Mouse (Mus musculus) neural tube, embryonic 11.5 days (tissue): ENCODE measurements around the gene Rnf44. TPM values are rescaled to one million over a fixed set of nuclear protein-coding genes. Genes with fewer than 3 reads are reported as not detected.

ENCODE experiments used
- ATAC-seq: fragments of 200-750 bp; cut with Nextera tagmentation; 2 replicates; pipeline ENCODE4 v1.8.0; 2017; ENCODE audit warnings: moderate number of reproducible peaks, mild to moderate bottlenecking, moderate TSS enrichment, moderate library complexity; ENCODE audit not compliant: insufficient read depth, low FRiP score, low TSS enrichment
- DNase-seq: peaks from one replicate; pipeline ENCODE4 v3.0.0-alpha.2; 2015; ENCODE audit warnings: low spot score
- H3K27ac ChIP-seq: fragments of 300-500 bp; sonication (generic); 2 replicates; pipeline ENCODE4 v1.5.1; 2014; ENCODE audit warnings: low read depth, mild to moderate bottlenecking, low read length
- H3K27me3 ChIP-seq: fragments of 300-500 bp; sonication (generic); 2 replicates; pipeline ENCODE4 v1.6.1; 2014; ENCODE audit warnings: mild to moderate bottlenecking, low read length, mixed read lengths; ENCODE audit not compliant: control insufficient read depth, insufficient read depth
- H3K36me3 ChIP-seq: fragments of 300-500 bp; sonication (generic); 2 replicates; pipeline ENCODE4 v1.6.1; 2014; ENCODE audit warnings: mild to moderate bottlenecking, low read length, moderate library complexity, mixed read lengths; ENCODE audit not compliant: control insufficient read depth, insufficient read depth
- H3K4me1 ChIP-seq: fragments of 300-500 bp; sonication (generic); 2 replicates; pipeline ENCODE4 v1.6.1; 2014; ENCODE audit warnings: low read length, mixed read lengths; ENCODE audit not compliant: control insufficient read depth, insufficient read depth
- H3K4me2 ChIP-seq: fragments of 300-500 bp; sonication (generic); 2 replicates; pipeline ENCODE4 v1.6.1; 2014; ENCODE audit warnings: low read depth, mild to moderate bottlenecking, moderate library complexity
- H3K4me3 ChIP-seq: fragments of 300-500 bp; sonication (generic); 2 replicates; pipeline ENCODE4 v1.5.1; 2014; ENCODE audit warnings: low read depth, low read length
- H3K9ac ChIP-seq: fragments of 300-500 bp; sonication (generic); 2 replicates; pipeline ENCODE4 v1.6.1; 2014; ENCODE audit warnings: mild to moderate bottlenecking, low read length
- H3K9me3 ChIP-seq: fragments of 300-500 bp; sonication (generic); 2 replicates; pipeline ENCODE4 v1.6.1; 2016; ENCODE audit warnings: low read length; ENCODE audit not compliant: control insufficient read depth
- WGBS: fragments of 180-500 bp; shearing (Covaris S2); extraction: QIAGEN DNeasy Blood & Tissue Kit; methylation state at CpG from one replicate; pipeline ENCODE4 v1.1.7; 2014; 5-methylcytosine and 5-hydroxymethylcytosine counted together
- polyA plus RNA-seq: library from polyadenylated mRNA; unstranded; fragments of >200 nt; fragmentation: Nextera tagmentation; extraction: Ambion mirVana; gene quantifications from 2 replicates; pipeline ENCODE4 v1.2.1, GENCODE M21; 2014

Rnf44 gene
- polyA plus RNA-seq, 1 experiment from 2014 or later = 130 TPM

- peaks cover 20% of the 10 kb centered on the region for H3K36me3 ChIP-seq
These were observed 32.8 kb downstream of the Rnf44 start for GRCm38 (mm10) chr13:54660877-54661276.

GRCm38 (mm10) chr13:54650461-54650860 lies 43.2 kb downstream of the Rnf44 start:
- Histone ChIP-seq H3K4me1 (no peaks in the 10 kb centered on the region), H3K4me3 (no peak overlapping the region), H3K27me3 (no peaks in the 10 kb centered on the region), H3K4me2 (no peak overlapping the region), H3K36me3 (peaks cover 46% of the 10 kb centered on the region), H3K27ac (no peak overlapping the region), H3K9me3 (no peaks in the 10 kb centered on the region), H3K9ac (no peak overlapping the region)
- no peak for DNase-seq
- ATAC-seq = no peak
- WGBS = 95% methylated on average over 3 of the region's 3 CpGs

More at GRCm38 (mm10) chr13:54660877-54661276, 32.8 kb downstream of the Rnf44 start:
- no peak for ATAC-seq
- no peaks in the 10 kb centered on the region for H3K4me1 ChIP-seq
- H3K9me3 ChIP-seq = no peaks in the 10 kb centered on the region
- H3K4me3 ChIP-seq = no peak overlapping the region
- H3K27ac ChIP-seq = no peak overlapping the region
- no peak overlapping the region for H3K9ac ChIP-seq
- WGBS = 57% methylated on average over 5 of the region's 5 CpGs
- no peak for DNase-seq
- H3K27me3 ChIP-seq = no peaks in the 10 kb centered on the region
- no peak overlapping the region for H3K4me2 ChIP-seq

- Histone ChIP-seq H3K36me3 (peaks cover 3% of the 10 kb centered on the region), H3K4me3 (no peak overlapping the region), H3K27ac (no peak overlapping the region), H3K4me1 (no peaks in the 10 kb centered on the region), H3K9ac (no peak overlapping the region), H3K4me2 (no peak overlapping the region), H3K9me3 (no peaks in the 10 kb centered on the region), H3K27me3 (no peaks in the 10 kb centered on the region)
- DNase-seq = no peak
- no peak for ATAC-seq
- WGBS = 95% methylated on average over 3 of the region's 3 CpGs
These were observed 58.7 kb downstream of the Rnf44 start for GRCm38 (mm10) chr13:54635011-54635410.

GRCm38 (mm10) chr13:54632731-54633277 lies 60.9 kb downstream of the Rnf44 start:
- H3K4me2 ChIP-seq = no peak overlapping the region
- no peaks in the 10 kb centered on the region for H3K36me3 ChIP-seq
- no peak overlapping the region for H3K4me3 ChIP-seq
- ATAC-seq (no peak), DNase-seq (no peak)
- no peak overlapping the region for H3K9ac ChIP-seq
- no peaks in the 10 kb centered on the region for H3K4me1 ChIP-seq
- no peak overlapping the region for H3K27ac ChIP-seq
- no peaks in the 10 kb centered on the region for H3K27me3 ChIP-seq
- WGBS = 76% methylated on average over 3 of the region's 3 CpGs
- no peaks in the 10 kb centered on the region for H3K9me3 ChIP-seq

Other genes with a start within 250 kb of the Rnf44 start
- gene Thoc3, start 225.1 kb downstream of the Rnf44 start, polyA plus RNA-seq = 153 and 154 TPM in 2 replicates
- 19.5 and 26.6 TPM in 2 replicates for gene Simc1, start 190.1 kb downstream of the Rnf44 start, polyA plus RNA-seq
- 254 and 284 TPM in 2 replicates for gene 4833439L19Rik, start 128.5 kb downstream of the Rnf44 start, polyA plus RNA-seq
- gene Arl10, start 118.9 kb downstream of the Rnf44 start, polyA plus RNA-seq = 28.6 and 34.5 TPM in 2 replicates
- 66.6 and 71.7 TPM in 2 replicates for gene Nop16, start 103.8 kb downstream of the Rnf44 start, polyA plus RNA-seq
- gene Higd2a, start 103.7 kb downstream of the Rnf44 start, polyA plus RNA-seq = 147 and 160 TPM in 2 replicates
- gene Cltb, start 82.6 kb downstream of the Rnf44 start, polyA plus RNA-seq = 30.9 and 34.1 TPM in 2 replicates
- gene Faf2, start 72.1 kb downstream of the Rnf44 start, polyA plus RNA-seq = 99.0 and 102 TPM in 2 replicates
- 0.07 and 0.15 TPM in 2 replicates for gene Cdhr2, start 7.6 kb upstream of the Rnf44 start, polyA plus RNA-seq
- 13.3 and 14.5 TPM in 2 replicates for gene Gprin1, start 56.0 kb upstream of the Rnf44 start, polyA plus RNA-seq
- gene Sncb, start 72.7 kb upstream of the Rnf44 start, polyA plus RNA-seq = 2.7 and 3.7 TPM in 2 replicates
- not detected in 2 replicates for gene Eif4e1b, start 90.1 kb upstream of the Rnf44 start, polyA plus RNA-seq
- gene Tspan17, start 95.5 kb upstream of the Rnf44 start, polyA plus RNA-seq = 17.6 and 21.3 TPM in 2 replicates